Mouse (Mus musculus) embryonic fibroblast, embryonic 13.5 days (primary cell): Measurements from ENCODE around the gene Snx14. TPM values are rescaled to one million over a fixed set of nuclear protein-coding genes. Genes with fewer than 3 reads are reported as not detected.
A peak's percentile ranks its signal among the peaks of the same experiment; 100 is the strongest.

Experiments used
- H3K27ac ChIP-seq: 2 replicates; pipeline ENCODE4 v1.5.1; 2012; ENCODE audit warnings: low read length, control low read depth, inconsistent platforms; ENCODE audit not compliant: insufficient read depth
- H3K4me1 ChIP-seq: 2 replicates; pipeline ENCODE4 v1.6.1; 2011; ENCODE audit warnings: low read length; ENCODE audit not compliant: control insufficient read depth, insufficient read depth
- H3K4me3 ChIP-seq: 2 replicates; pipeline ENCODE4 v1.5.1; 2011; ENCODE audit warnings: mild to moderate bottlenecking, control low read depth, low read length; ENCODE audit not compliant: insufficient read depth
- CTCF ChIP-seq: IDR thresholded peaks from 2 replicates; pipeline ENCODE4 v1.5.1; 2011; ENCODE audit warnings: mild to moderate bottlenecking, control low read depth, low read length, moderate library complexity, borderline replicate concordance; ENCODE audit not compliant: insufficient read depth
- POLR2A ChIP-seq: IDR thresholded peaks from 2 replicates; pipeline ENCODE4 v1.6.1; 2011; ENCODE audit warnings: low read depth, mild to moderate bottlenecking, control low read depth, low read length, moderate library complexity
- polyA plus RNA-seq: library from polyadenylated mRNA; stranded (reverse); fragments of >200 nt; gene quantifications from 2 replicates; pipeline ENCODE4 v1.2.4, GENCODE M21; 2011; ENCODE audit warnings: low read depth; ENCODE audit not compliant: missing spikeins, insufficient read length

Gene Snx14
- polyA plus RNA-seq, 1 experiment: 34.3 TPM

- H3K4me1 ChIP-seq: no peaks in the 10 kb centered on the region; the same call in 1 of the 2 replicates
- H3K4me3 ChIP-seq: no peak overlapping the region
- no peak overlapping the region for H3K27ac ChIP-seq
- TF ChIP-seq CTCF (no peak), POLR2A (no peak)
These were observed 109.5 kb downstream of the Snx14 start for GRCm38 (mm10) chr9:88329166-88329748.

- no peak overlapping the region for H3K27ac ChIP-seq
- H3K4me3 ChIP-seq: no peak overlapping the region
- TF ChIP-seq POLR2A (no peak), CTCF (no peak)
- no peaks in the 10 kb centered on the region; the same call in 1 of the 2 replicates for H3K4me1 ChIP-seq
These were observed 110.1 kb downstream of the Snx14 start for GRCm38 (mm10) chr9:88328666-88329065.

GRCm38 (mm10) chr9:88326930-88327901 lies 111.5 kb downstream of the Snx14 start, which contains the start of gene Nt5e:
Gene Nt5e, plus strand, starts transcription at chr9:88327197.
- Histone ChIP-seq H3K27ac (peak within 1 kb of the TSS; percentile 51), H3K4me3 (peak within 1 kb of the TSS; percentile 53), H3K4me1 (no peaks in the 10 kb centered on the region; the same call in 1 of the 2 replicates)
- TF ChIP-seq CTCF (no peak), POLR2A (no peak; the same call in 1 of the 2 replicates)

Other genes with a start within 250 kb of the Snx14 start
- 2.5 and 4.0 TPM in 2 replicates for gene Nt5e, start 111.8 kb downstream of the Snx14 start, polyA plus RNA-seq
- gene Gm20537, start 17.7 kb upstream of the Snx14 start, polyA plus RNA-seq: 12.3 and 19.7 TPM in 2 replicates
- 240 and 252 TPM in 2 replicates for gene Syncrip, start 43.6 kb upstream of the Snx14 start, polyA plus RNA-seq
- 5.3 and 8.8 TPM in 2 replicates for gene Zfp949, start 109.1 kb upstream of the Snx14 start, polyA plus RNA-seq
- not detected in 2 replicates for gene Trim43a, start 141.9 kb upstream of the Snx14 start, polyA plus RNA-seq